Mouse (Mus musculus): Measurements from ENCODE around the gene Mpp4.

DNA sequence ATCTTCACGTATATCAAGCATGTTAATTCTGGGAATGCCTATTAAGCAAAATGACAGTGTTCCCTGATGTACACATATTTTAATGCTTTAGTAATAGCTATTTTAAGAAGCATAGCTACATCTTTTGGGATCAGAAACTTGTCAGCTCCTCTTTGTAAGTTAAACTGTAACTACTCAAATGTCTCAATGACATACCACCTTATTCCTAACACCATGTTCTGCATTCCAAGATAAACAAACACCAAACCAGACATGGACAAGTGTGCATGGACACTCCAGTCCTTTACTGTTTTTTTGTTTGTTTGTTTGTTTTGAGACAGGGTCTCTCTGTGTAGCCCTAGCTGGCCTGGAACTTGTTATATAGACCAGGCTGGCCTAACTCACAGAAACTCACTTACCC is 45.1 kb upstream of the Mpp4 start:
- TF ChIP-seq CTCF (IDR thresholded peaks at IDR 0.05; ENCODE audit: low read depth, low read length) (no peak), GATA1 (IDR thresholded peaks at IDR 0.05; ENCODE audit: borderline replicate concordance, low read length) (no peak)

All from G1E (cell line).